7 mouse cellular contexts compared by ENCODE assay signal in genomic region chr16:90385688-90386513, GRCm38 (mm10). TPM values are rescaled to one million over a fixed set of nuclear protein-coding genes. Genes with fewer than 3 reads are reported as not detected.
DNase-seq lines count a peak whose midpoint lies in the region; ATAC-seq lines count a peak whose summit lies in the region.

TSS of gene Hunk (plus strand) at chr16:90386013.

- ATAC-seq in intestine, embryonic 15.5 days, result peak; percentile 86
- peak; percentile 81 for ATAC-seq in midbrain, embryonic 16.5 days

- peak within 1 kb of the TSS; percentile 93 for H3K4me2 ChIP-seq in intestine, embryonic 15.5 days (replicated peaks)
- peak within 1 kb of the TSS; percentile 89 for H3K4me2 ChIP-seq in midbrain, embryonic 16.5 days (ENCODE audit: low read length)

- H3K27ac ChIP-seq in intestine, embryonic 15.5 days, result peak within 1 kb of the TSS; percentile 96
- H3K27ac ChIP-seq in limb, embryonic 10.5 days, result peak within 1 kb of the TSS; percentile 100
- H3K27ac ChIP-seq in midbrain, embryonic 16.5 days (ENCODE audit: low read length), result peak within 1 kb of the TSS; percentile 90

- H3K9me3 ChIP-seq in intestine, embryonic 15.5 days, result no peaks in the 10 kb centered on the region
- no peaks in the 10 kb centered on the region for H3K9me3 ChIP-seq in limb, embryonic 10.5 days (replicated peaks)
- no peaks in the 10 kb centered on the region for H3K9me3 ChIP-seq in midbrain, embryonic 16.5 days (replicated peaks; ENCODE audit: control insufficient read depth, low read length, poor library complexity, severe bottlenecking)

- peak within 1 kb of the TSS; percentile 83 for H3K4me3 ChIP-seq in intestine, embryonic 15.5 days (replicated peaks)
- H3K4me3 ChIP-seq in limb, embryonic 10.5 days, result peak within 1 kb of the TSS; percentile 98
- H3K4me3 ChIP-seq in midbrain, embryonic 16.5 days (ENCODE audit: low read depth, low read length), result peak within 1 kb of the TSS; percentile 89

- intact Hi-C loops in gastrocnemius, postnatal 36 days (cut with DNase I), result no loop called here

- peak; percentile 78 for DNase-seq in adrenal gland, postnatal 10 days
- peak; percentile 83 for DNase-seq in embryo, embryonic 10 days (ENCODE audit: low spot score)
- peak; percentile 34 to 49 for DNase-seq in gastrocnemius, postnatal 36 days
- DNase-seq in limb, embryonic 10.5 days (ENCODE audit: low spot score), result peak; percentile 87
- peak; percentile 73 for DNase-seq in testis, postnatal 10 days (ENCODE audit: low spot score)

- no peaks in the 10 kb centered on the region for H3K27me3 ChIP-seq in intestine, embryonic 15.5 days (replicated peaks)
- H3K27me3 ChIP-seq in limb, embryonic 10.5 days (ENCODE audit: low read depth, poor library complexity, severe bottlenecking), result peaks cover 13% of the 10 kb centered on the region; the same call in 1 of the 2 replicates
- no peaks in the 10 kb centered on the region for H3K27me3 ChIP-seq in midbrain, embryonic 16.5 days (ENCODE audit: control insufficient read depth, insufficient read depth, low read depth, low read length)

- peaks cover 31% of the 10 kb centered on the region for H3K4me1 ChIP-seq in intestine, embryonic 15.5 days (replicated peaks)
- H3K4me1 ChIP-seq in limb, embryonic 10.5 days, result peaks cover 46% of the 10 kb centered on the region
- H3K4me1 ChIP-seq in midbrain, embryonic 16.5 days (ENCODE audit: control insufficient read depth, insufficient read depth, low read length), result peaks cover 27% of the 10 kb centered on the region

- no peaks in the 10 kb centered on the region for H3K36me3 ChIP-seq in intestine, embryonic 15.5 days
- peaks cover 25% of the 10 kb centered on the region for H3K36me3 ChIP-seq in limb, embryonic 10.5 days
- no peaks in the 10 kb centered on the region for H3K36me3 ChIP-seq in midbrain, embryonic 16.5 days (ENCODE audit: control insufficient read depth, insufficient read depth, low read length)

- WGBS in intestine, embryonic 15.5 days, result under 1% methylated on average over 98 of the region's 101 CpGs
- WGBS in limb, embryonic 10.5 days, result 1% methylated on average over 96 of the region's 101 CpGs
- WGBS in midbrain, embryonic 16.5 days, result under 1% methylated on average over 94 of the region's 101 CpGs

- H3K9ac ChIP-seq in intestine, embryonic 15.5 days, result peak within 1 kb of the TSS; percentile 77
- peak within 1 kb of the TSS; percentile 87 for H3K9ac ChIP-seq in midbrain, embryonic 16.5 days (ENCODE audit: low read depth, low read length)

RNA-seq across cellular contexts. Expression of gene Hunk, which starts in this region (rescaled TPM):
- 1 to 10 TPM; 5.5 to 7.7 TPM for total RNA-seq in adrenal gland, postnatal 10 days (2021)
- total RNA-seq in gastrocnemius, postnatal 36 days (2021), result 1 to 10 TPM in 1 of 2 experiments, under 1 TPM in 1; 0.74 to 1.1 TPM
- 6.5 and 6.8 TPM in 2 replicates for polyA plus RNA-seq in intestine, embryonic 15.5 days (2015; fragmentation: Nextera tagmentation; extraction: Ambion mirVana)
- polyA plus RNA-seq in limb, embryonic 10.5 days (2016; fragmentation: Nextera tagmentation; extraction: Ambion mirVana), result 17.5 and 23.0 TPM in 2 replicates
- polyA plus RNA-seq in midbrain, embryonic 16.5 days (2015; fragmentation: Nextera tagmentation; extraction: Ambion mirVana), result 6.2 and 7.1 TPM in 2 replicates

Comparison
In these comparisons a context has a peak if more than half of its experiments do, and no peak if none do; other contexts are left out.
1. Peak in every context shown above with its lines: DNase-seq, ATAC-seq, H3K4me3 ChIP-seq and H3K27ac ChIP-seq.